Comparison of ENCODE assay signal across 20 mouse cellular contexts in the genomic region with DNA sequence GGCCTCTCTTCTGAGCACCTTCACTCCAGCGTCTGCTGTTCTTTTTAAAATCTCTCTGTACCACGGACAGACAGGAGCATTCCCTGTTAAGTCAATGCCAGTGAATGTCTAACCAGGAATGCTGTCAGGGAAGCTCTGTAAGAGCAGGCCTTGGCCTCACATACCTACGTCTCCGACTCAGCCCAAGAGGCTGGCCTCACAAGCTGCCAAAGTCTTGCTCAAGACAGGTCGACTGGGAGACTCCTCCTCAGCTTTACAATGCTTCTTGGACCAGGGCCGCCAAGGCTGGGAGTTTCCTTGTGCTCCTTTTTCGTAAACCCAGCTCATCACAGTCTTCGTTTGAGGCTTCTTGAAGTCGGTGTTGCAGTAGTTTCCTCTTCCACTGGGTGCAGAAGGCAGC. TPM values are rescaled to one million over a fixed set of nuclear protein-coding genes. Genes with fewer than 3 reads are reported as not detected.
DNase-seq lines count a peak whose midpoint lies in the region; ATAC-seq lines count a peak whose summit lies in the region.
"Had no signal": no experiment of that assay in that cellular context is flagged by ENCODE, and none has a peak within 500 bp of the region (broad histone marks: within the 10 kb centered on the region; RNA-seq: fewer than 3 reads in every experiment).

No protein-coding gene starts in this region.

- peak; percentile 79 for DNase-seq in heart, adult 11 months
- no peak for DNase-seq in heart, adult 8-10 months (ENCODE audit: low spot score)
- peak; percentile 12 for DNase-seq in adipocyte (ENCODE audit: low spot score)
- peak; percentile 77 for DNase-seq in gonadal fat pad, adult 2 months (ENCODE audit: low read depth)
- DNase-seq in lung, postnatal 14 days: peak; percentile 27
- DNase-seq in right cerebral cortex, adult 18-20 months: no peak
- no peak for DNase-seq in embryo, embryonic 10.5 days (ENCODE audit: low spot score)
- DNase-seq: cerebellum, adult 9-10 months; heart, postnatal 14 days; kidney, adult 9 months; kidney, postnatal 25 days; left cerebral cortex, postnatal 4 days; liver; thymus, postnatal 4 days had no signal

- ATAC-seq in cerebellum, adult (ENCODE audit: insufficient number of reproducible peaks, low FRiP score, low TSS enrichment): no peak
- ATAC-seq: forebrain, embryonic 16.5 days; inflammation-experienced regulatory T-cells, adult 6 months had no signal

RNA-seq across cellular contexts. Expression of a gene that starts 23.2 kb away (rescaled TPM):
- under 1 TPM in 1 of 4 experiments, not detected in 3; 0.08 TPM for total RNA-seq in heart, adult 8-10 months (2022)
- polyA plus RNA-seq in gonadal fat pad, adult 2 months (2012; rRNA removed): 0.18 and 0.19 TPM in 2 replicates
- total RNA-seq: heart, postnatal 14 days; megakaryocyte-erythroid progenitor cell, adult 5-6 weeks had no signal
- polyA plus RNA-seq: liver, embryonic 16.5 days; small intestine, adult 2 months had no signal

RNA-seq across cellular contexts. Expression of a gene that starts 40.9 kb away (rescaled TPM):
- 10 to 100 TPM; 17.9 to 22.8 (median 21.9) TPM for total RNA-seq in heart, adult 8-10 months (2022)
- polyA plus RNA-seq in gonadal fat pad, adult 2 months (2012; rRNA removed): 4.8 and 6.4 TPM in 2 replicates

RNA-seq across cellular contexts. Expression of a gene that starts 57.3 kb away (rescaled TPM):
- 10 to 100 TPM; 10.7 to 12.4 (median 12.2) TPM for total RNA-seq in heart, adult 8-10 months (2022)
- 3.9 and 4.4 TPM in 2 replicates for polyA plus RNA-seq in gonadal fat pad, adult 2 months (2012; rRNA removed)

RNA-seq across cellular contexts. Expression of a gene that starts 57.6 kb away (rescaled TPM):
- 1 to 10 TPM; 2.6 to 9.2 (median 5.5) TPM for total RNA-seq in heart, adult 8-10 months (2022)
- 2.2 and 3.8 TPM in 2 replicates for polyA plus RNA-seq in gonadal fat pad, adult 2 months (2012; rRNA removed)

Comparison
In these comparisons a context has a peak if more than half of its experiments do, and no peak if none do; other contexts are left out.
1. DNase-seq: peak in heart, adult 11 months (single experiment), adipocyte (single experiment), gonadal fat pad, adult 2 months (single experiment) and lung, postnatal 14 days (single experiment); none in heart, adult 8-10 months (single experiment), right cerebral cortex, adult 18-20 months (single experiment) and embryo, embryonic 10.5 days (single experiment).